ENCODE assay signal across 8 mouse cellular contexts in the genomic region with DNA sequence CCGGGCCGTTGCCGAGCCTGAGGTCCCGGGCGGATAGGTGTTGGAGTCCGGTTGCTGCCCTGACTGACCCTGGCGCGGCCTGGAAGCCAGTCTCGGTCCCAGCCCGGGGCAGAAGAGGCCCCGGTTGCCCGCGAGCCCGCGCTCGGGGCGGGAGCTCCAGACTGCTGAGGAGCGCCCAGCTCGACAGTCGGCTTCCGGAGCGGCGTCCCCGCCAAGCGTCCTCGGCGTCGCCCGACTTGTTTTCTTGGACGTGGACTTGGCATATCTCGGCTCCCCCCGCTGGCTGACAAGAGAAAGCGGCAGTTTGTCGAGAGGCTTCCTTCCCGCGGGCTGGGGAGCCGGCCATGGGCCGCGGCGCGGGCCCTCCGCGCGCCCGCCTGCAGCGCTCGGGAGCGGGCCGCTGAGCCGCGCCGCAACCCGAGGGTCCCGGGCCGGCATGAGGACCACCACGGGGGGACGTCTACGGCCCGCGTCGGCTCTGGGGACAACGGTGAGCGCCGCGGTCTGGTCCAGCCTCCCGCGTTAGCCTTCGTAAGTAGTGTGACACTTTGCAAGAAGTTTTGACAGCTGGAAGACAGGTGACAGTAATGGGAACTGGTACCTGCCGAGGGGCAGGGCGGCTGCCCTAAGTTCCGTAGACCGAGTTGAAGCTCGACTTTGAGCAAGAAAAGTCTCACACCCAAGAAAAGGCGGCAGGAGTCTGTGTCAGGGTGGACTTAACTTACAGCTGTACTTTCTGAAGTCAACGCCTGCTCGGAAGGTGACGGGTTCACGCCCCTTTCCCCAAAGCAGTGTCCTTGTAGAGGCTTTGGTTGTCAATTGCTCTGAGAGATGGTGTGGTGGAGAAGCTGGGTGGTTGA. TPM values are rescaled to one million over a fixed set of nuclear protein-coding genes. Genes with fewer than 3 reads are reported as not detected.
DNase-seq lines count a peak whose midpoint lies in the region; ATAC-seq and TF ChIP-seq lines count a peak whose summit lies in the region.

No protein-coding gene starts in this region.

- ATAC-seq in embryonic facial prominence, embryonic 13.5 days (ENCODE audit: insufficient number of reproducible peaks, insufficient read depth, low FRiP score, low TSS enrichment, low read depth): peak; percentile 63; the same call in 1 of the 2 replicates
- peak; percentile 75 for ATAC-seq in kidney, embryonic 16.5 days (ENCODE audit: low FRiP score, low TSS enrichment)
- peak; percentile 72 for ATAC-seq in liver, embryonic 14.5 days (ENCODE audit: insufficient read depth)
- peak; percentile 73 for ATAC-seq in stomach, embryonic 14.5 days (ENCODE audit: insufficient number of reproducible peaks, insufficient read depth, low FRiP score, low read depth)

- peak overlapping the region; percentile 96 for H3K27ac ChIP-seq in embryonic facial prominence, embryonic 13.5 days
- peak overlapping the region; percentile 95 for H3K27ac ChIP-seq in heart, embryonic 10.5 days
- H3K27ac ChIP-seq in kidney, embryonic 16.5 days (ENCODE audit: low read length): peak overlapping the region; percentile 94
- peak overlapping the region; percentile 94 for H3K27ac ChIP-seq in liver, embryonic 14.5 days
- H3K27ac ChIP-seq in stomach, embryonic 14.5 days (ENCODE audit: low read length): peak overlapping the region; percentile 97

- WGBS in embryonic facial prominence, embryonic 13.5 days: under 1% methylated on average over 78 of the region's 78 CpGs
- WGBS in heart, embryonic 10.5 days: under 1% methylated on average over 78 of the region's 78 CpGs
- WGBS in kidney, embryonic 16.5 days: under 1% methylated on average over 75 of the region's 78 CpGs
- WGBS in liver, embryonic 14.5 days (ENCODE audit: insufficient replicate concordance): under 1% methylated on average over 72 of the region's 78 CpGs
- under 1% methylated on average over 75 of the region's 78 CpGs for WGBS in stomach, embryonic 14.5 days

- peak overlapping the region; percentile 95 for H3K4me3 ChIP-seq in embryonic facial prominence, embryonic 13.5 days
- H3K4me3 ChIP-seq in heart, embryonic 10.5 days: peak overlapping the region; percentile 96
- peak overlapping the region; percentile 78 for H3K4me3 ChIP-seq in kidney, embryonic 16.5 days (ENCODE audit: low read length)
- peak overlapping the region; percentile 94 to 98 for H3K4me3 ChIP-seq in liver, embryonic 14.5 days (ENCODE audit: insufficient read depth in 1 of 2, low read depth in 2 of 2, low read length in 2 of 2)
- H3K4me3 ChIP-seq in stomach, embryonic 14.5 days (ENCODE audit: low read depth, low read length): peak overlapping the region; percentile 95

- no peaks in the 10 kb centered on the region for H3K27me3 ChIP-seq in embryonic facial prominence, embryonic 13.5 days
- H3K27me3 ChIP-seq in heart, embryonic 10.5 days (ENCODE audit: insufficient read depth, poor library complexity, severe bottlenecking): no peaks in the 10 kb centered on the region
- H3K27me3 ChIP-seq in kidney, embryonic 16.5 days (ENCODE audit: insufficient read depth, low read length): no peaks in the 10 kb centered on the region
- no peaks in the 10 kb centered on the region for H3K27me3 ChIP-seq in liver, embryonic 14.5 days (ENCODE audit: control insufficient read depth, insufficient read depth, low read length)
- H3K27me3 ChIP-seq in stomach, embryonic 14.5 days (ENCODE audit: control insufficient read depth, insufficient read depth, low read length): no peaks in the 10 kb centered on the region

- H3K36me3 ChIP-seq in embryonic facial prominence, embryonic 13.5 days: peaks cover 38% of the 10 kb centered on the region
- peaks cover 41% of the 10 kb centered on the region for H3K36me3 ChIP-seq in heart, embryonic 10.5 days
- peaks cover 26% of the 10 kb centered on the region for H3K36me3 ChIP-seq in kidney, embryonic 16.5 days (ENCODE audit: insufficient read depth, low read length)
- H3K36me3 ChIP-seq in liver, embryonic 14.5 days (replicated peaks; ENCODE audit: control insufficient read depth, insufficient read depth, low read depth): peaks cover 39% of the 10 kb centered on the region
- H3K36me3 ChIP-seq in stomach, embryonic 14.5 days (ENCODE audit: control insufficient read depth, insufficient read depth, low read length): peaks cover 31% of the 10 kb centered on the region

- TF ChIP-seq EP300 in liver, embryonic 14.5 days (IDR thresholded peaks at IDR 0.05; ENCODE audit: low read depth): no peak

- H3K4me2 ChIP-seq in embryonic facial prominence, embryonic 13.5 days: peak overlapping the region; percentile 94
- peak overlapping the region; percentile 90 for H3K4me2 ChIP-seq in kidney, embryonic 16.5 days (replicated peaks; ENCODE audit: low read depth, low read length)
- H3K4me2 ChIP-seq in liver, embryonic 14.5 days (ENCODE audit: low read depth): peak overlapping the region; percentile 83
- H3K4me2 ChIP-seq in stomach, embryonic 14.5 days (replicated peaks; ENCODE audit: low read depth, low read length): peak overlapping the region; percentile 90

- peaks cover 26% of the 10 kb centered on the region for H3K4me1 ChIP-seq in embryonic facial prominence, embryonic 13.5 days
- H3K4me1 ChIP-seq in heart, embryonic 10.5 days: peaks cover 16% of the 10 kb centered on the region
- H3K4me1 ChIP-seq in kidney, embryonic 16.5 days (ENCODE audit: insufficient read depth, low read length): peaks cover 18% of the 10 kb centered on the region
- peaks cover 7 to 17% of the 10 kb centered on the region in 2 experiments for H3K4me1 ChIP-seq in liver, embryonic 14.5 days (replicated peaks; ENCODE audit: control insufficient read depth in 2 of 2, insufficient read depth in 2 of 2, low read length in 1 of 2)
- H3K4me1 ChIP-seq in stomach, embryonic 14.5 days (ENCODE audit: control insufficient read depth, insufficient read depth, low read length): peaks cover 17% of the 10 kb centered on the region; the same call in 1 of the 2 replicates

- H3K9me3 ChIP-seq in embryonic facial prominence, embryonic 13.5 days: no peaks in the 10 kb centered on the region
- H3K9me3 ChIP-seq in heart, embryonic 10.5 days: no peaks in the 10 kb centered on the region
- H3K9me3 ChIP-seq in kidney, embryonic 16.5 days (ENCODE audit: low read length): no peaks in the 10 kb centered on the region
- H3K9me3 ChIP-seq in liver, embryonic 14.5 days (ENCODE audit: control insufficient read depth, low read length): no peaks in the 10 kb centered on the region
- no peaks in the 10 kb centered on the region for H3K9me3 ChIP-seq in stomach, embryonic 14.5 days (ENCODE audit: control insufficient read depth, low read depth, low read length)

- peak overlapping the region; percentile 94 for H3K9ac ChIP-seq in embryonic facial prominence, embryonic 13.5 days
- H3K9ac ChIP-seq in kidney, embryonic 16.5 days (replicated peaks; ENCODE audit: low read length): peak overlapping the region; percentile 75
- H3K9ac ChIP-seq in liver, embryonic 14.5 days (replicated peaks): peak overlapping the region; percentile 95
- H3K9ac ChIP-seq in stomach, embryonic 14.5 days (replicated peaks; ENCODE audit: low read depth, low read length): peak overlapping the region; percentile 87

- DNase-seq in A20 (ENCODE audit: low read depth, low spot score): peak; percentile 74
- peak; percentile 84 for DNase-seq in adrenal gland, postnatal 10 days
- DNase-seq in heart, embryonic 10.5 days (ENCODE audit: low spot score): peak; percentile 91
- DNase-seq in liver, embryonic 14.5 days (ENCODE audit: low read depth in 3 of 3, low spot score in 3 of 3): peak; percentile 50 to 56 (median 51)
- peak; percentile 77 for DNase-seq in natural killer cell, adult 2 months (ENCODE audit: low spot score in 2 of 2)

- peak; percentile 26; the same call in 1 of the 2 replicates for TF ChIP-seq CTCF in liver, embryonic 14.5 days (IDR thresholded peaks at IDR 0.05; ENCODE audit: low read depth)

RNA-seq across cellular contexts. Expression of a gene that starts 0.6 kb away (rescaled TPM):
- total RNA-seq in adrenal gland, postnatal 10 days (2021): 10 to 100 TPM; 33.8 to 37.1 TPM
- polyA plus RNA-seq in embryonic facial prominence, embryonic 13.5 days (2015; fragmentation: Nextera tagmentation; extraction: Ambion mirVana): 20.9 and 22.9 TPM in 2 replicates
- polyA plus RNA-seq in heart, embryonic 10.5 days (2016; fragmentation: Nextera tagmentation; extraction: Ambion mirVana): 13.3 and 15.7 TPM in 2 replicates
- 17.4 and 20.2 TPM in 2 replicates for polyA plus RNA-seq in kidney, embryonic 16.5 days (2015; fragmentation: Nextera tagmentation; extraction: Ambion mirVana)
- polyA plus RNA-seq in liver, embryonic 14.5 days (2012; rRNA removed): 10.6 and 11.5 TPM in 2 replicates
- 8.9 and 10.3 TPM in 2 replicates for polyA plus RNA-seq in liver, embryonic 14.5 days (2014; fragmentation: Nextera tagmentation; extraction: Ambion mirVana)
- 24.5 and 26.2 TPM in 2 replicates for polyA plus RNA-seq in stomach, embryonic 14.5 days (2014; fragmentation: Nextera tagmentation; extraction: Ambion mirVana)

RNA-seq across cellular contexts. Expression of a gene that starts 0.8 kb away (rescaled TPM):
- 10 to 100 TPM; 80.1 to 82.7 TPM for total RNA-seq in adrenal gland, postnatal 10 days (2021)
- 139 and 143 TPM in 2 replicates for polyA plus RNA-seq in embryonic facial prominence, embryonic 13.5 days (2015; fragmentation: Nextera tagmentation; extraction: Ambion mirVana)
- 129 and 130 TPM in 2 replicates for polyA plus RNA-seq in heart, embryonic 10.5 days (2016; fragmentation: Nextera tagmentation; extraction: Ambion mirVana)
- 172 and 176 TPM in 2 replicates for polyA plus RNA-seq in kidney, embryonic 16.5 days (2015; fragmentation: Nextera tagmentation; extraction: Ambion mirVana)
- 23.9 and 26.4 TPM in 2 replicates for polyA plus RNA-seq in liver, embryonic 14.5 days (2012; rRNA removed)
- 21.7 and 26.3 TPM in 2 replicates for polyA plus RNA-seq in liver, embryonic 14.5 days (2014; fragmentation: Nextera tagmentation; extraction: Ambion mirVana)
- polyA plus RNA-seq in stomach, embryonic 14.5 days (2014; fragmentation: Nextera tagmentation; extraction: Ambion mirVana): 76.6 and 81.7 TPM in 2 replicates

RNA-seq across cellular contexts. Expression of a gene that starts 37.1 kb away (rescaled TPM):
- total RNA-seq in adrenal gland, postnatal 10 days (2021): 10 to 100 TPM; 33.0 to 43.7 TPM
- 59.2 and 65.8 TPM in 2 replicates for polyA plus RNA-seq in embryonic facial prominence, embryonic 13.5 days (2015; fragmentation: Nextera tagmentation; extraction: Ambion mirVana)
- polyA plus RNA-seq in heart, embryonic 10.5 days (2016; fragmentation: Nextera tagmentation; extraction: Ambion mirVana): 55.5 and 57.4 TPM in 2 replicates
- polyA plus RNA-seq in kidney, embryonic 16.5 days (2015; fragmentation: Nextera tagmentation; extraction: Ambion mirVana): 117 and 123 TPM in 2 replicates
- polyA plus RNA-seq in liver, embryonic 14.5 days (2012; rRNA removed): 35.8 and 45.7 TPM in 2 replicates
- polyA plus RNA-seq in liver, embryonic 14.5 days (2014; fragmentation: Nextera tagmentation; extraction: Ambion mirVana): 39.3 and 42.0 TPM in 2 replicates
- polyA plus RNA-seq in stomach, embryonic 14.5 days (2014; fragmentation: Nextera tagmentation; extraction: Ambion mirVana): 52.3 and 61.9 TPM in 2 replicates

RNA-seq across cellular contexts. Expression of a gene that starts 43.4 kb away (rescaled TPM):
- total RNA-seq in adrenal gland, postnatal 10 days (2021): 1 to 10 TPM in 1 of 2 experiments, not detected in 1; 1.4 TPM
- 5.4 and 10.0 TPM in 2 replicates for polyA plus RNA-seq in embryonic facial prominence, embryonic 13.5 days (2015; fragmentation: Nextera tagmentation; extraction: Ambion mirVana)
- polyA plus RNA-seq in heart, embryonic 10.5 days (2016; fragmentation: Nextera tagmentation; extraction: Ambion mirVana): 3.0 and 4.2 TPM in 2 replicates
- polyA plus RNA-seq in kidney, embryonic 16.5 days (2015; fragmentation: Nextera tagmentation; extraction: Ambion mirVana): 12.5 and 15.0 TPM in 2 replicates
- 9.1 and 9.7 TPM in 2 replicates for polyA plus RNA-seq in liver, embryonic 14.5 days (2012; rRNA removed)
- 4.5 and 7.8 TPM in 2 replicates for polyA plus RNA-seq in liver, embryonic 14.5 days (2014; fragmentation: Nextera tagmentation; extraction: Ambion mirVana)
- 38.4 and 38.6 TPM in 2 replicates for polyA plus RNA-seq in stomach, embryonic 14.5 days (2014; fragmentation: Nextera tagmentation; extraction: Ambion mirVana)

RNA-seq across cellular contexts. Expression of a gene that starts 52.8 kb away (rescaled TPM):
- not detected for total RNA-seq in adrenal gland, postnatal 10 days (2021)
- not detected in 2 replicates for polyA plus RNA-seq in embryonic facial prominence, embryonic 13.5 days (2015; fragmentation: Nextera tagmentation; extraction: Ambion mirVana)
- polyA plus RNA-seq in heart, embryonic 10.5 days (2016; fragmentation: Nextera tagmentation; extraction: Ambion mirVana): not detected in 2 replicates
- 0.06 TPM in 1 of 2 replicates, not detected in the other for polyA plus RNA-seq in kidney, embryonic 16.5 days (2015; fragmentation: Nextera tagmentation; extraction: Ambion mirVana)
- 0.02 TPM in 1 of 2 replicates, not detected in the other for polyA plus RNA-seq in liver, embryonic 14.5 days (2012; rRNA removed)
- not detected in 2 replicates for polyA plus RNA-seq in liver, embryonic 14.5 days (2014; fragmentation: Nextera tagmentation; extraction: Ambion mirVana)
- polyA plus RNA-seq in stomach, embryonic 14.5 days (2014; fragmentation: Nextera tagmentation; extraction: Ambion mirVana): 0.35 TPM in 1 of 2 replicates, not detected in the other

Comparison
In these comparisons a context has a peak if more than half of its experiments do, and no peak if none do; other contexts are left out.
1. Peak in every context shown above with its lines: DNase-seq, ATAC-seq, H3K4me3 ChIP-seq and H3K27ac ChIP-seq.